Mouse (Mus musculus) adrenal gland (tissue): ENCODE results near the gene Tm6sf2.

ENCODE experiments used
- intact Hi-C: fragments of 180-260 bp; cut with DNase I; formaldehyde crosslinking; loops from one replicate; pipeline ENCODE4 v1.15.1; 2025

Tm6sf2 gene

GRCm38 (mm10) chr8:70087836-70088650 is 15.3 kb downstream of the Tm6sf2 start:
- intact Hi-C loops = no loop called here

GRCm38 (mm10) chr8:70089296-70089960 is 16.7 kb downstream of the Tm6sf2 start:
- intact Hi-C loops = no loop called here

- intact Hi-C loops = no loop called here
Observed at GRCm38 (mm10) chr8:70092786-70093185, 20.1 kb downstream of the Tm6sf2 start.

GRCm38 (mm10) chr8:70099276-70099675 is 26.6 kb downstream of the Tm6sf2 start:
- intact Hi-C loops = no loop called here

GRCm38 (mm10) chr8:70100241-70100640 is 27.5 kb downstream of the Tm6sf2 start:
- intact Hi-C loops = no loop called here

- intact Hi-C loops = no loop called here
Observed at GRCm38 (mm10) chr8:70104506-70104905, 31.8 kb downstream of the Tm6sf2 start.

- intact Hi-C loops = loop anchor here (5.0 kb wide), 1 partner anchor 62 kb away; no protein-coding TSS in a partner anchor
Observed at GRCm38 (mm10) chr8:70104922-70105321, 32.2 kb downstream of the Tm6sf2 start.

GRCm38 (mm10) chr8:70110451-70110850 is 37.7 kb downstream of the Tm6sf2 start:
- intact Hi-C loops = no loop called here

- intact Hi-C loops = no loop called here
Observed at GRCm38 (mm10) chr8:70111192-70111795, 38.6 kb downstream of the Tm6sf2 start.

GRCm38 (mm10) chr8:70112401-70113016 is 39.8 kb downstream of the Tm6sf2 start:
- intact Hi-C loops = no loop called here

GRCm38 (mm10) chr8:70114488-70114887 is 41.8 kb downstream of the Tm6sf2 start:
- intact Hi-C loops = no loop called here

GRCm38 (mm10) chr8:70114892-70115291 is 42.2 kb downstream of the Tm6sf2 start:
- intact Hi-C loops = no loop called here

GRCm38 (mm10) chr8:70117611-70118010 is 44.9 kb downstream of the Tm6sf2 start:
- intact Hi-C loops = no loop called here

- intact Hi-C loops = no loop called here
Observed at GRCm38 (mm10) chr8:70118726-70119700, 46.3 kb downstream of the Tm6sf2 start.

GRCm38 (mm10) chr8:70120667-70121066 is 47.9 kb downstream of the Tm6sf2 start, which contains the start of gene Ncan:
Gene Ncan, minus strand, starts transcription at chr8:70120873.
- intact Hi-C loops = no loop called here

- intact Hi-C loops = no loop called here
Observed at GRCm38 (mm10) chr8:70122863-70123262, 50.1 kb downstream of the Tm6sf2 start.

GRCm38 (mm10) chr8:70124992-70125391 is 52.3 kb downstream of the Tm6sf2 start:
- intact Hi-C loops = no loop called here

GRCm38 (mm10) chr8:70128435-70128834 is 55.7 kb downstream of the Tm6sf2 start:
- intact Hi-C loops = no loop called here

- intact Hi-C loops = no loop called here
Observed at GRCm38 (mm10) chr8:70129309-70129952, 56.7 kb downstream of the Tm6sf2 start.
